Mouse (Mus musculus) heart, postnatal 0 days (tissue): ENCODE measurements around the gene Asap2.

ENCODE experiments used
- CTCF ChIP-seq: IDR thresholded peaks from 2 replicates; pipeline ENCODE4 v1.5.1; 2016; ENCODE audit warnings: antibody characterized with exemption, control low read depth, low read depth
- EP300 ChIP-seq: IDR thresholded peaks from 2 replicates; pipeline ENCODE4 v1.6.1; 2016; ENCODE audit warnings: antibody characterized with exemption, low read depth

- no peak for TF ChIP-seq EP300
- no peak for TF ChIP-seq CTCF
Observed at GRCm38 (mm10) chr12:21234560-21234959, 244.3 kb downstream of the Asap2 start.
